Mouse (Mus musculus) liver (tissue): ENCODE data around the gene Pcolce.
"Not testable (repeated sequence)": the region's sequence is repeated elsewhere in the genome, so short reads cannot be mapped to it uniquely, and the experiment has no call there.

Source experiments
- DNase-seq: peaks from one replicate; pipeline ENCODE4 v3.0.0-alpha.2; 2020; ENCODE audit warnings: mixed read lengths

The Pcolce gene

GRCm38 (mm10) chr5:137628498-137629305, 15.1 kb upstream of the Pcolce start, which contains the start of the genes Fbxo24, Lrch4 and Gm20605:
Gene Fbxo24, minus strand, starts transcription at chr5:137629002.
Gene Lrch4, plus strand, starts transcription at chr5:137629121.
Gene Gm20605, plus strand, starts transcription at chr5:137629175.
- peak; percentile 99 for DNase-seq

- no peak for DNase-seq
Measured at GRCm38 (mm10) chr5:137627991-137628390, 14.4 kb upstream of the Pcolce start.

GRCm38 (mm10) chr5:137623937-137624530, 10.4 kb upstream of the Pcolce start:
- DNase-seq: no peak

GRCm38 (mm10) chr5:137615347-137615746, 1.8 kb upstream of the Pcolce start:
- DNase-seq: no peak

GRCm38 (mm10) chr5:137614921-137615320, 1.3 kb upstream of the Pcolce start:
- not testable (repeated sequence) for DNase-seq

GRCm38 (mm10) chr5:137613076-137613475, 508 bp downstream of the Pcolce start:
- DNase-seq: no peak

GRCm38 (mm10) chr5:137611245-137611602, 2.4 kb downstream of the Pcolce start:
- DNase-seq: peak; percentile 53

- peak; percentile 62 for DNase-seq
Measured at GRCm38 (mm10) chr5:137610548-137611244, 2.9 kb downstream of the Pcolce start.

GRCm38 (mm10) chr5:137610056-137610455, 3.5 kb downstream of the Pcolce start:
- no peak for DNase-seq

- no peak for DNase-seq
Measured at GRCm38 (mm10) chr5:137609292-137609691, 4.3 kb downstream of the Pcolce start.

- no peak for DNase-seq
Measured at GRCm38 (mm10) chr5:137608654-137609190, 4.9 kb downstream of the Pcolce start.

- no peak for DNase-seq
Measured at GRCm38 (mm10) chr5:137607860-137608653, 5.5 kb downstream of the Pcolce start.

GRCm38 (mm10) chr5:137601365-137601729, 12.2 kb downstream of the Pcolce start:
- DNase-seq: peak; percentile 57

GRCm38 (mm10) chr5:137600619-137601364, 12.8 kb downstream of the Pcolce start, which contains the start of gene Mospd3:
Gene Mospd3, minus strand, starts transcription at chr5:137601058.
- peak; percentile 98 for DNase-seq

- no peak for DNase-seq
Measured at GRCm38 (mm10) chr5:137600281-137600618, 13.3 kb downstream of the Pcolce start.

- DNase-seq: no peak
Measured at GRCm38 (mm10) chr5:137599600-137599999, 14.0 kb downstream of the Pcolce start.

GRCm38 (mm10) chr5:137598100-137598826, 15.3 kb downstream of the Pcolce start:
- DNase-seq: no peak

- no peak for DNase-seq
Measured at GRCm38 (mm10) chr5:137597625-137598024, 16.0 kb downstream of the Pcolce start.

- DNase-seq: peak; percentile 63
Measured at GRCm38 (mm10) chr5:137596601-137597261, 16.9 kb downstream of the Pcolce start.

- DNase-seq: no peak
Measured at GRCm38 (mm10) chr5:137595921-137596320, 17.7 kb downstream of the Pcolce start.
